Mouse (Mus musculus) embryo, embryonic 11 days (tissue): Measurements from ENCODE around the gene Gna14.

Source experiments
- DNase-seq: peaks from one replicate; pipeline ENCODE4 v3.0.0-alpha.2; 2015

Gene Gna14

GRCm38 (mm10) chr19:16457127-16457526 lies 21.6 kb downstream of the Gna14 start:
- no peak for DNase-seq

GRCm38 (mm10) chr19:16459317-16459716 lies 23.8 kb downstream of the Gna14 start:
- DNase-seq: no peak

- no peak for DNase-seq
Measured at GRCm38 (mm10) chr19:16460292-16460691, 24.7 kb downstream of the Gna14 start.

DNA sequence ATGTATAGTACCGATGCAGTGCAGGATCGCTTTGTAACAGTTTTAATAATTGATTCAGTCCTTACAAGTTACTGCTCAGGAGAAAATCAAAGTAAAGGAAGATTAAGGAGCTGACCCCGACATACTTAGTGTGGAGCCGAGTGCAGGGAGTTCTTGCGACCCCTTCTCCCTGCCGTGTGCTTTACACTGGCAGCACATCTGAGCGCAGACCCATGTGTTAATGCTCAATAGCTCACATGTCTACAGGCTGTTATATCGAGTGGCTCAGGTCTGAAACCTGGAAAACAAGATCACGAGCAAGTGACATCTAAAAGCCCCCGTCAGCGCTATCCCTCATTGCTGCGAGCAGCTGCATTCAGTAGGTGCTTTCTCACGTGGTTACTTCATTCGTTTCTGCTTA lies 25.3 kb downstream of the Gna14 start:
- no peak for DNase-seq

- DNase-seq: no peak
Measured at GRCm38 (mm10) chr19:16462461-16462860, 26.9 kb downstream of the Gna14 start.

- no peak for DNase-seq
Measured at GRCm38 (mm10) chr19:16464730-16465129, 29.2 kb downstream of the Gna14 start.

DNA sequence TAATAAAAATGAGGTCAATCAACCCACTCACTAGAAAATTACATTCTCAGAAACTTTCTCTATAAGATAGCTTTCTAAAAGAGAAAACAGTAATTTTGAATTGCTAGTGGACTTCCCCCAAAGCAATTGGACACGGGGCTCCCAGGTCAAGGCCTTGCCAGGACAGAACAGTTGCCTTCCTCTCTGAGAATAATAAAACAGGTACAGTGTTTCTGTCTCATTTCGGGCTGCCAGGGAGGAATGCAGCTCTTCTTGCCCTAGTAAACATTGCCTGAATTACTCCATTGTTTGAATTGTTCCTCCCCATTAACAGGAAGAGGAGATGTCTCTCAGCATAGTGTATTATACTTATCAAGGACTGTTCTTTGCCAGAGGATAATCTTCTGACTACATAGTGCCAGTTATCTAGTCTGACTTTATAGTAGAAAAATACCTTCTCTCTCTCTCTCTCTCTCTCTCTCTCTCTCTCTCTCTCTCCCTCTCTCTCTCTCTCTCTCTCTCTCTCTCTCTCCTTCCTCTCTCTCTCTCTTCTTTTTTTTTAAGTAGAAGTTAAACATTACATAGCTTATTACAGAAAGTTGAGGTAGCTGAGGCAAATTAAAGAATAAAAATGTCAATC lies 33.3 kb downstream of the Gna14 start:
- DNase-seq: no peak

- no peak for DNase-seq
Measured at GRCm38 (mm10) chr19:16472655-16473054, 37.1 kb downstream of the Gna14 start.

- DNase-seq: no peak
Measured at GRCm38 (mm10) chr19:16477314-16477946, 41.9 kb downstream of the Gna14 start.

GRCm38 (mm10) chr19:16478186-16478607 lies 42.6 kb downstream of the Gna14 start:
- DNase-seq: no peak

DNA sequence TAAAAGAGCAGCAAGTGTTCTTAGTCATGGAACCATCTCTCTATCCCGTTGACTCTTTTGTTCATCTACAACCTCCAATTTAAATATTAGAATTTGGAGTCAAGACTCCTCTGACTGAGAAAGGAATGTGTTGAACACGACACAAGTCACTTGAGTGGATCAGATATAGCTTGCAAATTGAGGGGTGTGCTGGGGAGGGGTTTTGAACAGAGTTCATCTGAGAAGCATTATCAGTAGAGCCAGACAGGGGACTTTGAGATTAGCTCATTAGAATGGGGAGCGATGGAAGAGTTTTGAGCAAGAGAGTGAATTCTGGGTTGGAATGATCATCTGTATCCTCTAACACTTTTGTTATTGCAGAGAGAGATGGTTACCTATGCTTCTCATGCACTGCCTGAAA lies 46.5 kb downstream of the Gna14 start:
- DNase-seq: no peak

GRCm38 (mm10) chr19:16484237-16484636 lies 48.7 kb downstream of the Gna14 start:
- no peak for DNase-seq

GRCm38 (mm10) chr19:16484671-16485070 lies 49.1 kb downstream of the Gna14 start:
- no peak for DNase-seq

GRCm38 (mm10) chr19:16490756-16491155 lies 55.2 kb downstream of the Gna14 start:
- DNase-seq: no peak

- DNase-seq: peak; percentile 32
Measured at GRCm38 (mm10) chr19:16491497-16491896, 55.9 kb downstream of the Gna14 start.

DNA sequence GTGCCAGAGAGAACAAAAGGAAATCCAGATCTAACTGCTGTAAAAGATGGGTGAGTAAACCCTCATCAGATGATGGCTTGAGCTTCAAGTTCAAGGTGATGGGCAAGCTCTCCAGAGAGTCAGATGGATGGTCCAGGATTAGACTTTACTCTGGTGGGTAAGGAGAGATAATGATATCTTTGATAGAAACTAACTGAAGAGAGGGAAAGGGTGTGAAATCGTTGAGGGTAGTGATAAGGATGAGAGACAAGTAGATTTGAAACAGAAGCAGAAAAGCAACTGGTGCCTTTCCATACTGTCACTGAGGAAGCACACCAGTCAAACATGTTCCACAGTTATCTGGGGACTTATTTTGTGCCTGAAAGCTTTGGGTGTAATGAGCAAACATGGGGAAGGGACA lies 56.9 kb downstream of the Gna14 start:
- DNase-seq: no peak

- DNase-seq: no peak
Measured at GRCm38 (mm10) chr19:16494816-16495516, 59.4 kb downstream of the Gna14 start.

GRCm38 (mm10) chr19:16496016-16496415 lies 60.5 kb downstream of the Gna14 start:
- no peak for DNase-seq

DNA sequence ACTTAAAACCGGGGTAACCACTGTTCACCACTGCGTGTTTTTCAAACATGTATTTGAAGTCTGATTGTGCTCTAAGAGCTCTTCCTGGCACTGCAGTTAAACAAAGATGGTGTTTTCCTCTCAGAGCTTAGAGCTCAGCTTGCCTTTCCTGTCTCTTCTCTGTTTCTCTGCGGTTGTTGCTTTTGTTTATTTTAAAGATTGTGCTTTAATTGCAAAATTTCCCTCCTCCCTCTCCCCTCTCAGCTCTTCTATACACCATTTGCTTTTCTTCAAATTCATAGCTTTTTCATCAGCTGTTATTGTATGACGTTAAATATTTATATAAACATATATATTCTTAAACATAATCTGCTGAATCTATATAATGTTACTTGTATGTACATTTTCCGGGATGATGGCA lies 66.5 kb downstream of the Gna14 start:
- no peak for DNase-seq

- peak; percentile 46 for DNase-seq
Measured at GRCm38 (mm10) chr19:16506711-16507364, 71.3 kb downstream of the Gna14 start.

DNA sequence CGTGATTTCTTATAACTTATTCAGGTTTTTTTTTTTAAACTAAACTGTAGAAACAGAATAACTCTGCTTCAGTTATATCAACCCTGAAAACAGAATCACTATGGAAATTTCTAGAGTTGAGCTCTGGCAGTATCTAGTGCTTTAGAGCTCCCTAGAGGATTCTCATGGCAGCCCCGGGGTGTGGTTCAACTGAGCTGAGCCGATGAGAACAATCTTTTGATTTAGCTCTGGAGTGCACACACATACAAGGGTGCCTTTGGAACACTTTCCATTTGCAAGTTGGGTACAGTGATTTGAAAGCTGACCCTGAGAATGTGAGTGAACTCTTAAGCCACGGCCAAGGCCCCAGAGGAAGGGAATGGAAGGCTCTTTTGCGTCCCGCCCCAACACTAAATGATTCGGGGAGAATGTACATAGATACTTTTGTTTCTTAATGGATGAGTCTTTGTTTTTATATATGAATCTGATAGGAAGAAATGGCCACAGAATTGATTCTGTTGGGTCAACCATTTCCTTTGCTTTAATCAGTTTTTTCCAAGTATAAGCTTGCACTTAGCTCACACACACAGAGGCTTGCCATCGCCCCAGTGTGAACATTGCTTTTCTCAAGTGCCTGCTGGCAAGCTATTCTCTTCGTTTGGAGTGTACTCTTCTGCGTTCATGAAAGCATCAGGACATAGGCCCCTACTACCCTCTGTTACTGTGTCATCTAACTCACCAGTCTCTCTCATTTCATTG lies 75.0 kb downstream of the Gna14 start:
- no peak for DNase-seq

- DNase-seq: no peak
Measured at GRCm38 (mm10) chr19:16511081-16511420, 75.5 kb downstream of the Gna14 start.

DNA sequence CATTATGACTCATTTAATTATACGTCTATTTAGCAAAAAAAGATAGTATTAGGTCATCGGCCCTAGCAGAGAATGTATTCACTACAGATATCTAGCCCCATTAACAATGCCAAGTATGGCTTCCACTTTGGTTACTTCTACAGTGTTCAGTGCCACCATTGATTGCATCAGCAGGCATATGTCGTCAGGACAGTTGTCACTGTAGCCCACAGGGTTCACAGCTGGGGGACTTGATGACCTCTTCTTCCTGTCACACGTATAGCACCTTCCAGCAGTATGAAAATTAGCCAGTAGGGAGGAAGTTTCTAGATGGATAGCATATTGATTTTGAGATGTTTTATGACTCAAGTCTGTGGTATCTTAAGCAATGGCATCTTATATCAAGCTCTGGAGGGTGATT lies 78.6 kb downstream of the Gna14 start:
- no peak for DNase-seq
